Mouse (Mus musculus): Measurements from ENCODE around the gene Riox1. TPM values are rescaled to one million over a fixed set of nuclear protein-coding genes. Genes with fewer than 3 reads are reported as not detected.

Gene Riox1
- polyA plus RNA-seq (2012): 46.2 and 48.3 TPM in 2 replicates

GRCm38 (mm10) chr12:83950493-83950839 lies at the start of gene Riox1:
Gene Riox1 (plus strand): TSS chr12:83950608.

GRCm38 (mm10) chr12:83921535-83922381 lies 28.6 kb upstream of the Riox1 start, which contains the start of gene Numb:
Gene Numb (minus strand): TSS chr12:83921934.

GRCm38 (mm10) chr12:83984752-83985151 lies 34.3 kb downstream of the Riox1 start, which contains the start of gene Heatr4:
Gene Heatr4 (minus strand): TSS chr12:83984852.

GRCm38 (mm10) chr12:83987583-83988441 lies 37.4 kb downstream of the Riox1 start, which contains the start of gene Acot2:
Gene Acot2 (plus strand): TSS chr12:83987861.

Other genes with a start within 250 kb of the Riox1 start
- gene Papln, start 187.0 kb upstream of the Riox1 start, polyA plus RNA-seq (2012): 0.01 and 0.02 TPM in 2 replicates
- gene Numb, start 28.7 kb upstream of the Riox1 start, polyA plus RNA-seq (2012): 12.8 and 16.1 TPM in 2 replicates
- 0.03 TPM in 1 of 2 replicates, not detected in the other for gene Heatr4, start 34.2 kb downstream of the Riox1 start, polyA plus RNA-seq (2012)
- gene Acot2, start 37.3 kb downstream of the Riox1 start, polyA plus RNA-seq (2012): 10.3 and 10.9 TPM in 2 replicates
- 6.9 and 7.1 TPM in 2 replicates for gene Acot1, start 58.9 kb downstream of the Riox1 start, polyA plus RNA-seq (2012)
- gene Acot4, start 87.8 kb downstream of the Riox1 start, polyA plus RNA-seq (2012): 0.05 and 0.10 TPM in 2 replicates
- not detected in 2 replicates for gene Gm49366, start 88.3 kb downstream of the Riox1 start, polyA plus RNA-seq (2012)
- gene Acot3, start 101.5 kb downstream of the Riox1 start, polyA plus RNA-seq (2012): not detected in 2 replicates
- not detected in 2 replicates for gene Acot5, start 118.7 kb downstream of the Riox1 start, polyA plus RNA-seq (2012)
- 0.34 and 0.37 TPM in 2 replicates for gene Acot6, start 150.0 kb downstream of the Riox1 start, polyA plus RNA-seq (2012)
- gene Dnal1, start 163.8 kb downstream of the Riox1 start, polyA plus RNA-seq (2012): 0.03 and 0.10 TPM in 2 replicates
- 0.11 and 0.38 TPM in 2 replicates for gene Pnma1, start 197.9 kb downstream of the Riox1 start, polyA plus RNA-seq (2012)